Mouse (Mus musculus) cortical plate, adult 2 months (tissue): ENCODE measurements around the gene Elfn2.

ENCODE experiments used
- CTCF ChIP-seq: fragments of 200-500 bp; IDR thresholded peaks from 2 replicates; pipeline ENCODE4 v1.5.1; 2011; ENCODE audit warnings: mild to moderate bottlenecking, control low read depth, low read length; ENCODE audit not compliant: insufficient read depth; ENCODE audit errors: extremely low read depth
- POLR2A ChIP-seq: fragments of 200-500 bp; IDR thresholded peaks from 2 replicates; pipeline ENCODE4 v1.6.1; 2011; ENCODE audit warnings: mild to moderate bottlenecking, low read length, control low read depth; ENCODE audit not compliant: insufficient read depth; ENCODE audit errors: extremely low read depth

DNA sequence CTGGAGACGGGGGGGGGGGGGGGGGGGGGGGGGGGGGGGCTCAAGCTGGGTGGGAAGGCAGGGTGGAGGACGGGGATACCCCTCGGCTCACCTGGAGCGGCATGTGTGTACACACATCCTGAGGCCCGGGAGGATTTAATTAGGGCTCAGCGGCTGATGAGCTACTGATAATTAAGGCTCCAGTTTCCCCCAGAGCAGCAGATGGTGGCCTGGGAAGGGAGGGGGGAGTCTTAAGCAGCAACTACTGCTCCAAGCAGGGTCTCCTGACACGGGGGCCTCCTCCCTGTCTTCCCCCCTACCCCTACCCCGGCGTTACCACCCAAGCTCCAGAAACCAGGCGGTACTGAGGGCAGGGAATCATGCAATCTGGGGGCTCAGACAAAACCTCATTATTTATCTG, 44.6 kb upstream of the Elfn2 start:
- TF ChIP-seq POLR2A (no peak), CTCF (no peak)
